Mouse (Mus musculus) cerebellum, adult 2 months (tissue): ENCODE results near the gene Faf2.

ENCODE experiments used
- CTCF ChIP-seq: fragments of 200-500 bp; IDR thresholded peaks from 2 replicates; pipeline ENCODE4 v1.5.1; 2011; ENCODE audit warnings: low read depth, mild to moderate bottlenecking, control low read depth, low read length, moderate library complexity, borderline replicate concordance; ENCODE audit not compliant: insufficient read depth
- POLR2A ChIP-seq: fragments of 200-500 bp; IDR thresholded peaks from 2 replicates; pipeline ENCODE4 v1.6.1; 2011; ENCODE audit warnings: low read length, control low read depth, borderline replicate concordance; ENCODE audit not compliant: insufficient read depth

DNA sequence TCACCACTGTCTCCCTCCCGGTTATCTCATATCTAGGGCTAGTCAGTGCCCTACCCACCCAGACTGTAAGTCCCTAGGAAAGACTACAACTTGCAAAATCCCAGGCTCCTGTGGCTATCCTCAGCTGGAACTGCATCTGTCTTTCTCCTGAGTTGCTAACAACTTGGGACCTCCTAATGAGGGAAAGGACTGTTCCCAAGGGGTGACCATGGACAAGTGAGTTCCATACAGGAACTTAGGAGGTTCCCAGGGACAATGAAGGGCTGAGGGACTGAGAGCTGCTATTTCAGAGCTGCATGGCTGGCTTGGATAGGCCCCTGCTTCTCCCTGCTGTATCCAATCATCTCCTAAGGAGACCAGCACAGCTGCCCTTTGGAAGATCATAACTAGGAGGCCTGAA is 12.3 kb upstream of the Faf2 start:
- TF ChIP-seq CTCF (no peak), POLR2A (no peak)
